Mouse (Mus musculus): ENCODE measurements around the gene Cep41. TPM values are rescaled to one million over a fixed set of nuclear protein-coding genes. Genes with fewer than 3 reads are reported as not detected.

Cep41 gene
- total RNA-seq (2014; rRNA removed; ENCODE audit: low replicate concordance) (1.7 and 4.7 TPM in 2 replicates), polyA plus RNA-seq (2015; fragmentation: Nextera tagmentation; extraction: Ambion mirVana) (5.7 and 7.5 TPM in 2 replicates)

DNA sequence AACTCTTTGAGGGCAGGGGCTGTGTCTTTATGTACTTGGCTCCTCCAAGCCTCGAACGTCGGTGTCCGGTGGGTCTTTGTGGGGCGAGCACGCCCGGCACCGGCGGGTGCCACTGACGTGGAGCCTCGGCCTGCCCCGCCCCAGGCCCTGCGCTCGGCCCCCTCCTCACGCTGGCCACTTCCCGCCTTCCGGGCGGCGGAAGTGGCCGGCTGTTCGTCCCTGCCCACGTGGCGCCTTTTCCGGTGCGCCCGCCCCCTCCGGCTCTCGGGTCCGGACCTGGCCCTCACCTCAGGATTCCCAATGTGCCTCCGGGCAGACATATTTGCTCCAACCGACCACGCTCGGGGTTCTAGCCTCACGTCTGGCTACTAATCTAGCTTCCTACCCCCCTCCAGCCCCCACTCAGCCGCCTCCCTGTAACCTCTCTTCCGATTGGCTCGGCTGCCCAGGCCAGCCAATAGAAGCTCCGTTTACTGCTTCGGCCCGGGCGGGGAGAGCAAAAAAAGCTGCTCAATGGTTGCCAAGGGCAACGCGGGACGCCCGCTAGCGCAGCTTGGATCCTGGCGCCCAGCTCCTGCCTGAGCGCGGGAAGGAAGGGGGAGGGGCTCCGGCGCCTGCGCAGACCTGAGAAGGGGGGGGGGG is at the start of gene Cep41:
TSS of gene Cep41 (minus strand) at position 400 of the 642 bp plus-strand sequence.
- peaks cover 7% of the 10 kb centered on the region for H3K4me1 ChIP-seq (ENCODE audit: control insufficient read depth, insufficient read depth)
- H3K27me3 ChIP-seq (ENCODE audit: control insufficient read depth, insufficient read depth, low read length), result no peaks in the 10 kb centered on the region
- H3K4me2 ChIP-seq (ENCODE audit: low read depth, low read length), result peak within 1 kb of the TSS; percentile 64
- WGBS, result under 1% methylated on average over 52 of the region's 52 CpGs
- DNase-seq (ENCODE audit: low spot score) (peak; percentile 92), ATAC-seq (ENCODE audit: insufficient read depth, low read depth) (peak; percentile 97)
- peak within 1 kb of the TSS; percentile 55 for H3K9ac ChIP-seq (replicated peaks; ENCODE audit: low read depth, low read length)
- no peak for TF ChIP-seq CTCF (IDR thresholded peaks at IDR 0.05; ENCODE audit: low read depth)
- peak; percentile 89; the same call in 1 of the 2 replicates for TF ChIP-seq EP300 (IDR thresholded peaks at IDR 0.05; ENCODE audit: low read depth)
- H3K4me3 ChIP-seq (ENCODE audit: low read depth, low read length), result peak within 1 kb of the TSS; percentile 55
- no peaks in the 10 kb centered on the region for H3K36me3 ChIP-seq (replicated peaks; ENCODE audit: control insufficient read depth, insufficient read depth, low read length)
- no peaks in the 10 kb centered on the region for H3K9me3 ChIP-seq (replicated peaks; ENCODE audit: control insufficient read depth, low read length)
- H3K27ac ChIP-seq (ENCODE audit: low read depth), result peak within 1 kb of the TSS; percentile 75

- 54% methylated on average over 10 of the region's 10 CpGs for WGBS
- TF ChIP-seq CTCF (IDR thresholded peaks at IDR 0.05; ENCODE audit: low read depth), result no peak
- TF ChIP-seq EP300 (IDR thresholded peaks at IDR 0.05; ENCODE audit: low read depth), result no peak
- H3K4me2 ChIP-seq (ENCODE audit: low read depth, low read length), result peak overlapping the region; percentile 54
- H3K4me1 ChIP-seq (ENCODE audit: control insufficient read depth, insufficient read depth), result no peaks in the 10 kb centered on the region
- peak overlapping the region; percentile 69 for H3K4me3 ChIP-seq (ENCODE audit: low read depth, low read length)
- H3K36me3 ChIP-seq (replicated peaks; ENCODE audit: control insufficient read depth, insufficient read depth, low read length), result peaks cover 24% of the 10 kb centered on the region
- DNase-seq (ENCODE audit: low spot score) (no peak), ATAC-seq (ENCODE audit: insufficient read depth, low read depth) (no peak)
- no peak overlapping the region; the same call in none of the 2 replicates for H3K27ac ChIP-seq (ENCODE audit: low read depth)
- H3K27me3 ChIP-seq (ENCODE audit: control insufficient read depth, insufficient read depth, low read length), result no peaks in the 10 kb centered on the region
- peaks cover 22% of the 10 kb centered on the region for H3K9me3 ChIP-seq (replicated peaks; ENCODE audit: control insufficient read depth, low read length)
- H3K9ac ChIP-seq (replicated peaks; ENCODE audit: low read depth, low read length), result no peak overlapping the region
Observed at GRCm38 (mm10) chr6:30739177-30739747, 45.7 kb upstream of the Cep41 start.

DNA sequence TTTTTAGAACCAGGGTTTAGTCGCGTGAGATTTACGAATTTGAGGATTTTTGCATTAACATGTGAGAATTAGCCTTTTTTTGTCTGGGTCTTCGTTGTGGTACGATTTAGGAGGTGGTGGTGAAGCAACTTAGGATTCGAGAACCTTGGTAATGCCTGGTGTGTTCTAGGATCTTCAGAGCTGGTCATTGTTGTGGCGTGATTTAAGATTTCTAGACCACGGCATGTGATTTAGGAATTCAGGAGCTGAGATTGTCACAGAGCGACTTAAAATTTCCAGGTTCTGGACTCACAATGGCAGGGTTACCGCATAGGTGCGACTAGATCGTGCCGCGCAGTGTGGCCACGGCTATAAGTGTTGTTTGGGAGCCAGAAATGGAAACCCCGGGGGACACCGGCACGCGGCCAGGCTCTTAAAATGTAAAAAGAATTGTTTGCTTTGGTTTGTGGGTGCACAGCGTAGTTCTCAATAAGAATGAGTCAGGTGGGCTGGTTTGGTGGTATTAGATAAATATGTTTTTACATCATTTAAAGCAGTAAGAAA is 45.0 kb upstream of the Cep41 start:
- H3K9me3 ChIP-seq (replicated peaks; ENCODE audit: control insufficient read depth, low read length), result peaks cover 22% of the 10 kb centered on the region
- no peaks in the 10 kb centered on the region for H3K27me3 ChIP-seq (ENCODE audit: control insufficient read depth, insufficient read depth, low read length)
- no peaks in the 10 kb centered on the region for H3K4me1 ChIP-seq (ENCODE audit: control insufficient read depth, insufficient read depth)
- peak overlapping the region; percentile 72 for H3K27ac ChIP-seq (ENCODE audit: low read depth)
- H3K4me3 ChIP-seq (ENCODE audit: low read depth, low read length), result peak overlapping the region; percentile 69
- TF ChIP-seq EP300 (IDR thresholded peaks at IDR 0.05; ENCODE audit: low read depth) (no peak), CTCF (IDR thresholded peaks at IDR 0.05; ENCODE audit: low read depth) (no peak)
- ATAC-seq (ENCODE audit: insufficient read depth, low read depth) (no peak), DNase-seq (ENCODE audit: low spot score) (no peak)
- WGBS, result 45% methylated on average over 20 of the region's 20 CpGs
- peak overlapping the region; percentile 69 for H3K9ac ChIP-seq (replicated peaks; ENCODE audit: low read depth, low read length)
- H3K36me3 ChIP-seq (replicated peaks; ENCODE audit: control insufficient read depth, insufficient read depth, low read length), result peaks cover 17% of the 10 kb centered on the region
- peak overlapping the region; percentile 54 for H3K4me2 ChIP-seq (ENCODE audit: low read depth, low read length)

GRCm38 (mm10) chr6:30737548-30738463 is 44.3 kb upstream of the Cep41 start:
- whole genome bisulfite sequencing, result 41% methylated on average over 64 of the region's 66 CpGs
- DNase-seq (ENCODE audit: low spot score), result peak; percentile 71
- Histone ChIP-seq H3K4me1 (ENCODE audit: control insufficient read depth, insufficient read depth) (no peaks in the 10 kb centered on the region), H3K4me2 (ENCODE audit: low read depth, low read length) (peak overlapping the region; percentile 54), H3K4me3 (ENCODE audit: low read depth, low read length) (peak overlapping the region; percentile 69), H3K9me3 (replicated peaks; ENCODE audit: control insufficient read depth, low read length) (peaks cover 22% of the 10 kb centered on the region), H3K27ac (ENCODE audit: low read depth) (peak overlapping the region; percentile 72), H3K36me3 (replicated peaks; ENCODE audit: control insufficient read depth, insufficient read depth, low read length) (peaks cover 11% of the 10 kb centered on the region), H3K9ac (replicated peaks; ENCODE audit: low read depth, low read length) (peak overlapping the region; percentile 69), H3K27me3 (ENCODE audit: control insufficient read depth, insufficient read depth, low read length) (no peaks in the 10 kb centered on the region)
- peak; percentile 70 for ATAC-seq (ENCODE audit: insufficient read depth, low read depth)
- TF ChIP-seq CTCF (IDR thresholded peaks at IDR 0.05; ENCODE audit: low read depth) (no peak), EP300 (IDR thresholded peaks at IDR 0.05; ENCODE audit: low read depth) (no peak)
